ENCODE assay signal across 8 mouse cellular contexts in the genomic region with DNA sequence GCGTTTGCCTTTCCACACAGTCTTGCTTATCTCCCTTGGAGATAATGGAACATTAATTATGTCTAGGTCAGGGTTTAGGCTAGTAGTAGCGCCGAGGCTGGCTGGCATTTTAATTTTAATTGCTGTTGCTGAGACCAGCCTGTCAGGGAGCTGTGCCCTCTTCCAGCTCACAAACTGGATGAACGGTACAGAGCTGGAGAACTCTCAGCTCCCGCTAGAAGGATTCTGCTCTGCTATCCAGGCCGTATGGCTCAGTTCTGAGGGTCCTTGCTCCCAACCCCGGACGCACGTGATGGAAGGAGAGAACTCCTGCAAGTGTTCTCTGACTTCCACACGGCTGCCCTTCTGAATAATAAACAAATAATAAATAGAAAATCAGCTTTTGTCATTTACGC. TPM values are rescaled to one million over a fixed set of nuclear protein-coding genes. Genes with fewer than 3 reads are reported as not detected.
DNase-seq lines count a peak whose midpoint lies in the region; ATAC-seq and TF ChIP-seq lines count a peak whose summit lies in the region.

No protein-coding gene starts in this region.

- H3K4me3 ChIP-seq in limb, embryonic 14.5 days (replicated peaks; ENCODE audit: low read length): peak overlapping the region; percentile 79
- peak overlapping the region; percentile 81 for H3K4me3 ChIP-seq in stomach, embryonic 16.5 days (replicated peaks; ENCODE audit: low read length)

- 21% methylated on average over 11 of the region's 11 CpGs for whole genome bisulfite sequencing in limb, embryonic 14.5 days
- WGBS in stomach, embryonic 16.5 days: 22% methylated on average over 11 of the region's 11 CpGs

- H3K27me3 ChIP-seq in limb, embryonic 14.5 days (ENCODE audit: control insufficient read depth, insufficient read depth, low read length): no peaks in the 10 kb centered on the region
- H3K27me3 ChIP-seq in stomach, embryonic 16.5 days (ENCODE audit: control insufficient read depth, insufficient read depth, low read length): no peaks in the 10 kb centered on the region

- no peak for TF ChIP-seq POLR2A in limb, embryonic 14.5 days (IDR thresholded peaks at IDR 0.05; ENCODE audit: borderline replicate concordance, extremely low read depth, insufficient read depth, insufficient read length)

- no peaks in the 10 kb centered on the region for H3K9me3 ChIP-seq in limb, embryonic 14.5 days (ENCODE audit: control insufficient read depth, low read length)
- H3K9me3 ChIP-seq in stomach, embryonic 16.5 days (replicated peaks; ENCODE audit: control insufficient read depth, low read length): no peaks in the 10 kb centered on the region

- no peaks in the 10 kb centered on the region for H3K36me3 ChIP-seq in limb, embryonic 14.5 days (ENCODE audit: control insufficient read depth, insufficient read depth, low read length)
- no peaks in the 10 kb centered on the region for H3K36me3 ChIP-seq in stomach, embryonic 16.5 days (ENCODE audit: control insufficient read depth, insufficient read depth, low read length)

- no peak overlapping the region for H3K27ac ChIP-seq in limb, embryonic 14.5 days (replicated peaks; ENCODE audit: low read depth, low read length)
- no peak overlapping the region for H3K27ac ChIP-seq in stomach, embryonic 16.5 days (ENCODE audit: low read length)

- H3K9ac ChIP-seq in limb, embryonic 14.5 days (ENCODE audit: low read depth, low read length, severe bottlenecking): peak overlapping the region; percentile 76
- peak overlapping the region; percentile 78 for H3K9ac ChIP-seq in stomach, embryonic 16.5 days (ENCODE audit: low read length)

- DNase-seq in cerebellum, postnatal 10 days: peak; percentile 40 to 53
- DNase-seq in cerebellum, adult 8-10 months: no peak
- DNase-seq in retina, embryonic 14.5 days (ENCODE audit: low spot score): peak; percentile 49
- DNase-seq in retina, postnatal 1 day: no peak
- no peak for DNase-seq in limb, embryonic 14.5 days (ENCODE audit: low spot score)
- no peak for DNase-seq in adrenal gland, postnatal 25 days
- no peak for DNase-seq in right cerebral cortex, postnatal 14 days

- H3K4me1 ChIP-seq in limb, embryonic 14.5 days (ENCODE audit: control insufficient read depth, insufficient read depth, low read length): peaks cover 8% of the 10 kb centered on the region; the same call in 1 of the 2 replicates
- H3K4me1 ChIP-seq in stomach, embryonic 16.5 days (ENCODE audit: control insufficient read depth, insufficient read depth, low read length): peaks cover 8% of the 10 kb centered on the region

- peak overlapping the region; percentile 93 for H3K4me2 ChIP-seq in limb, embryonic 14.5 days (replicated peaks; ENCODE audit: low read depth, low read length, severe bottlenecking)
- H3K4me2 ChIP-seq in stomach, embryonic 16.5 days (ENCODE audit: low read depth, low read length): peak overlapping the region; percentile 88

- ATAC-seq in limb, embryonic 14.5 days (ENCODE audit: low FRiP score, low read depth): no peak
- peak; percentile 10; the same call in 1 of the 2 replicates for ATAC-seq in stomach, embryonic 16.5 days (ENCODE audit: insufficient read depth, low FRiP score)

RNA-seq across cellular contexts. Expression of gene Rcan3, which starts 0.7 kb away (rescaled TPM):
- polyA plus RNA-seq in limb, embryonic 14.5 days (2012; rRNA removed): 16.1 and 18.0 TPM in 2 replicates
- polyA plus RNA-seq in limb, embryonic 14.5 days (2014; fragmentation: Nextera tagmentation; extraction: Ambion mirVana): 14.0 and 17.3 TPM in 2 replicates
- 15.0 and 18.0 TPM in 2 replicates for polyA plus RNA-seq in stomach, embryonic 16.5 days (2015; fragmentation: Nextera tagmentation; extraction: Ambion mirVana)
- total RNA-seq in adrenal gland, postnatal 25 days (2021): 11.9 and 16.9 TPM in 2 replicates

RNA-seq across cellular contexts. Expression of gene Ncmap, which starts 36.4 kb away (rescaled TPM):
- polyA plus RNA-seq in limb, embryonic 14.5 days (2012; rRNA removed): 20.9 and 30.3 TPM in 2 replicates
- polyA plus RNA-seq in limb, embryonic 14.5 days (2014; fragmentation: Nextera tagmentation; extraction: Ambion mirVana): 11.9 and 12.8 TPM in 2 replicates
- polyA plus RNA-seq in stomach, embryonic 16.5 days (2015; fragmentation: Nextera tagmentation; extraction: Ambion mirVana): 27.4 and 36.0 TPM in 2 replicates
- not detected in 2 replicates for total RNA-seq in adrenal gland, postnatal 25 days (2021)

Comparison
In these comparisons a context has a peak if more than half of its experiments do, and no peak if none do; other contexts are left out.
1. DNase-seq: peak in cerebellum, postnatal 10 days (2 of 2) and retina, embryonic 14.5 days (single experiment); none in cerebellum, adult 8-10 months (single experiment), retina, postnatal 1 day (single experiment), limb, embryonic 14.5 days (single experiment), adrenal gland, postnatal 25 days (single experiment) and right cerebral cortex, postnatal 14 days (single experiment).